Comparison of ENCODE assay signal across 21 mouse cellular contexts in genomic region chr2:145620709-145621108, GRCm38 (mm10). TPM values are rescaled to one million over a fixed set of nuclear protein-coding genes. Genes with fewer than 3 reads are reported as not detected.
DNase-seq lines count a peak whose midpoint lies in the region; ATAC-seq lines count a peak whose summit lies in the region.
"Had no signal": no experiment of that assay in that cellular context is flagged by ENCODE, and none has a peak within 500 bp of the region (broad histone marks: within the 10 kb centered on the region; RNA-seq: fewer than 3 reads in every experiment).

No protein-coding gene starts in this region.

- H3K4me1 ChIP-seq in heart, embryonic 14.5 days (ENCODE audit: control insufficient read depth in 2 of 2, insufficient read depth in 2 of 2, low read length in 2 of 2), result peaks cover 2 to 22% of the 10 kb centered on the region in 2 experiments; a peak in 2 of 4 replicates
- H3K4me1 ChIP-seq in neural tube, embryonic 11.5 days (ENCODE audit: control insufficient read depth, insufficient read depth, low read length), result peaks cover 15% of the 10 kb centered on the region; the same call in 1 of the 2 replicates
- H3K4me1 ChIP-seq in hindbrain, embryonic 15.5 days (replicated peaks), result peaks cover 3% of the 10 kb centered on the region; the same call in 1 of the 2 replicates
- H3K4me1 ChIP-seq in neural tube, embryonic 15.5 days, result peaks cover 12% of the 10 kb centered on the region; the same call in 1 of the 2 replicates
- H3K4me1 ChIP-seq: liver, embryonic 13.5 days had no signal

- no peak for DNase-seq in heart, postnatal 14 days
- DNase-seq in neural tube, embryonic 11.5 days (ENCODE audit: low spot score), result peak; percentile 39
- DNase-seq in neural tube, embryonic 10.5 days (ENCODE audit: extremely low spot score, low spot score), result no peak
- no peak for DNase-seq in c-Kit-positive CD71-positive TER-119-positive erythroid progenitor cells, embryonic 14.5 days (ENCODE audit: low spot score)
- DNase-seq in urinary bladder, postnatal 14 days (ENCODE audit: low spot score), result no peak
- DNase-seq: cerebellum, adult 9-10 months; forebrain, postnatal 0 days; kidney, adult 9 months; kidney, postnatal 4 days; layer of hippocampus, adult 9-11 months; liver, embryonic 13.5 days; lung, postnatal 4 days; thymus, postnatal 36 days had no signal

- H3K9ac ChIP-seq in heart, embryonic 14.5 days (ENCODE audit: low read length), result no peak overlapping the region
- no peak overlapping the region for H3K9ac ChIP-seq in neural tube, embryonic 11.5 days (ENCODE audit: low read length)
- no peak overlapping the region for H3K9ac ChIP-seq in hindbrain, embryonic 15.5 days
- H3K9ac ChIP-seq in neural tube, embryonic 15.5 days (replicated peaks), result no peak overlapping the region
- H3K9ac ChIP-seq: forebrain, postnatal 0 days; liver, embryonic 13.5 days; lung, embryonic 14.5 days had no signal

- no peaks in the 10 kb centered on the region for H3K9me3 ChIP-seq in heart, embryonic 14.5 days (ENCODE audit: control insufficient read depth, low read length)
- no peaks in the 10 kb centered on the region for H3K9me3 ChIP-seq in neural tube, embryonic 11.5 days (ENCODE audit: control insufficient read depth, low read length)
- H3K9me3 ChIP-seq in hindbrain, embryonic 15.5 days, result no peaks in the 10 kb centered on the region
- no peaks in the 10 kb centered on the region for H3K9me3 ChIP-seq in neural tube, embryonic 15.5 days (replicated peaks)
- H3K9me3 ChIP-seq: forebrain, embryonic 10.5 days; liver, embryonic 13.5 days; midbrain, embryonic 10.5 days had no signal

- no peak for ATAC-seq in heart, embryonic 14.5 days (ENCODE audit: insufficient number of reproducible peaks, insufficient read depth, low FRiP score, low read depth)
- peak; percentile 78 for ATAC-seq in neural tube, embryonic 11.5 days (ENCODE audit: insufficient read depth, low FRiP score, low TSS enrichment)
- ATAC-seq in hindbrain, embryonic 15.5 days (ENCODE audit: low FRiP score, low read depth), result 0 out of 2 replicates have a peak, but pooled peaks have one; percentile 30
- peak; percentile 61; the same call in 1 of the 2 replicates for ATAC-seq in neural tube, embryonic 15.5 days (ENCODE audit: low FRiP score)
- ATAC-seq: forebrain, postnatal 0 days; inflammation-experienced regulatory T-cells, adult 6 months had no signal

- H3K36me3 ChIP-seq in heart, embryonic 14.5 days (ENCODE audit: control insufficient read depth, insufficient read depth, low read length), result no peaks in the 10 kb centered on the region
- no peaks in the 10 kb centered on the region for H3K36me3 ChIP-seq in neural tube, embryonic 11.5 days (ENCODE audit: control insufficient read depth, insufficient read depth, low read length)
- no peaks in the 10 kb centered on the region; the same call in 1 of the 2 replicates for H3K36me3 ChIP-seq in hindbrain, embryonic 15.5 days
- peaks cover 10% of the 10 kb centered on the region; the same call in 1 of the 2 replicates for H3K36me3 ChIP-seq in neural tube, embryonic 15.5 days
- H3K36me3 ChIP-seq: forebrain, embryonic 10.5 days; liver, embryonic 13.5 days; midbrain, embryonic 10.5 days had no signal

- peak overlapping the region; percentile 22 to 35; a peak in 2 of 4 replicates for H3K27ac ChIP-seq in heart, embryonic 14.5 days (replicated peaks in 1 of 2; ENCODE audit: control insufficient read depth in 1 of 2, insufficient read depth in 1 of 2, low read depth in 2 of 2, low read length in 2 of 2)
- H3K27ac ChIP-seq in neural tube, embryonic 11.5 days (ENCODE audit: low read depth, low read length), result peak overlapping the region; percentile 1; the same call in 1 of the 2 replicates
- H3K27ac ChIP-seq in hindbrain, embryonic 15.5 days (replicated peaks), result no peak overlapping the region
- no peak overlapping the region for H3K27ac ChIP-seq in neural tube, embryonic 15.5 days (replicated peaks)
- H3K27ac ChIP-seq: forebrain, embryonic 10.5 days; left cerebral cortex, adult 2 months; liver, embryonic 13.5 days; midbrain, embryonic 10.5 days had no signal

- H3K4me2 ChIP-seq in heart, embryonic 14.5 days (ENCODE audit: low read length), result no peak overlapping the region
- no peak overlapping the region; the same call in 1 of the 2 replicates for H3K4me2 ChIP-seq in neural tube, embryonic 11.5 days (ENCODE audit: low read depth)
- H3K4me2 ChIP-seq in hindbrain, embryonic 15.5 days, result no peak overlapping the region
- no peak overlapping the region for H3K4me2 ChIP-seq in neural tube, embryonic 15.5 days
- H3K4me2 ChIP-seq: liver, embryonic 13.5 days; lung, embryonic 14.5 days had no signal

- intact Hi-C loops in heart, postnatal 14 days (cut with DNase I), result no loop called here

- H3K27me3 ChIP-seq in heart, embryonic 14.5 days (ENCODE audit: control insufficient read depth, insufficient read depth, low read length), result no peaks in the 10 kb centered on the region
- H3K27me3 ChIP-seq in neural tube, embryonic 11.5 days (ENCODE audit: control insufficient read depth, insufficient read depth, low read length), result no peaks in the 10 kb centered on the region
- no peaks in the 10 kb centered on the region for H3K27me3 ChIP-seq in hindbrain, embryonic 15.5 days
- no peaks in the 10 kb centered on the region for H3K27me3 ChIP-seq in neural tube, embryonic 15.5 days (replicated peaks)
- H3K27me3 ChIP-seq: liver, embryonic 13.5 days had no signal

- H3K4me3 ChIP-seq in heart, embryonic 14.5 days (ENCODE audit: control insufficient read depth in 1 of 2, insufficient read depth in 1 of 2, low read depth in 1 of 2, low read length in 2 of 2), result no peak overlapping the region
- H3K4me3 ChIP-seq in neural tube, embryonic 11.5 days (ENCODE audit: low read depth, low read length), result no peak overlapping the region
- H3K4me3 ChIP-seq in hindbrain, embryonic 15.5 days, result no peak overlapping the region
- no peak overlapping the region for H3K4me3 ChIP-seq in neural tube, embryonic 15.5 days (replicated peaks)
- H3K4me3 ChIP-seq: forebrain, embryonic 10.5 days; left cerebral cortex, adult 2 months; liver, embryonic 13.5 days; midbrain, embryonic 10.5 days had no signal

RNA-seq across cellular contexts. Expression of gene Rin2, which starts 54.3 kb away (rescaled TPM):
- 18.9 and 20.8 TPM in 2 replicates for polyA plus RNA-seq in heart, embryonic 14.5 days (2014; fragmentation: Nextera tagmentation; extraction: Ambion mirVana)
- total RNA-seq in heart, postnatal 14 days (2021), result 10 to 100 TPM; 18.3 to 22.6 TPM
- 18.1 and 22.0 TPM in 2 replicates for polyA plus RNA-seq in neural tube, embryonic 11.5 days (2014; fragmentation: Nextera tagmentation; extraction: Ambion mirVana)
- 15.7 and 16.4 TPM in 2 replicates for polyA plus RNA-seq in hindbrain, embryonic 15.5 days (2015; fragmentation: Nextera tagmentation; extraction: Ambion mirVana)
- polyA plus RNA-seq in neural tube, embryonic 15.5 days (2015; fragmentation: Nextera tagmentation; extraction: Ambion mirVana), result 14.8 and 15.0 TPM in 2 replicates

Comparison
In these comparisons a context has a peak if more than half of its experiments do, and no peak if none do; other contexts are left out.
1. H3K27ac ChIP-seq: peak in heart, embryonic 14.5 days (2 of 2) and neural tube, embryonic 11.5 days (single experiment); none in hindbrain, embryonic 15.5 days (single experiment) and neural tube, embryonic 15.5 days (single experiment).